Mouse (Mus musculus) cerebellum, adult (tissue): ENCODE measurements around the gene Csdc2.
"Not testable (repeated sequence)": the region's sequence is repeated elsewhere in the genome, so short reads cannot be mapped to it uniquely, and the experiment has no call there.

Experiments
- ATAC-seq: cut with Nextera tagmentation; 2 replicates; pipeline ENCODE4 v1.9.2; 2017; ENCODE audit warnings: mild to moderate bottlenecking, moderate library complexity, mixed read lengths; ENCODE audit not compliant: insufficient number of reproducible peaks, low FRiP score, low TSS enrichment

The Csdc2 gene

GRCm38 (mm10) chr15:81952310-81952709 lies 15.8 kb downstream of the Csdc2 start:
- no peak for ATAC-seq

- no peak for ATAC-seq
Measured at GRCm38 (mm10) chr15:81954151-81954583, 17.6 kb downstream of the Csdc2 start.

GRCm38 (mm10) chr15:81954716-81955115 lies 18.2 kb downstream of the Csdc2 start:
- ATAC-seq: no peak

GRCm38 (mm10) chr15:81955414-81955813 lies 18.9 kb downstream of the Csdc2 start:
- ATAC-seq: no peak

- ATAC-seq: no peak
Measured at GRCm38 (mm10) chr15:81956457-81956856, 19.9 kb downstream of the Csdc2 start.

- ATAC-seq: no peak
Measured at GRCm38 (mm10) chr15:81957598-81957997, 21.0 kb downstream of the Csdc2 start.

GRCm38 (mm10) chr15:81958906-81959305 lies 22.3 kb downstream of the Csdc2 start:
- ATAC-seq: no peak

- ATAC-seq: peak; percentile 90
Measured at GRCm38 (mm10) chr15:81960171-81961077, 23.9 kb downstream of the Csdc2 start, which contains the start of gene Pmm1. TSS of gene Pmm1 (minus strand) at chr15:81960930.

- ATAC-seq: no peak
Measured at GRCm38 (mm10) chr15:81961078-81961451, 24.5 kb downstream of the Csdc2 start.

- no peak for ATAC-seq
Measured at GRCm38 (mm10) chr15:81964262-81964661, 27.7 kb downstream of the Csdc2 start.

GRCm38 (mm10) chr15:81964980-81965545 lies 28.5 kb downstream of the Csdc2 start:
- no peak for ATAC-seq

GRCm38 (mm10) chr15:81966062-81966829 lies 29.7 kb downstream of the Csdc2 start:
- ATAC-seq: no peak

- ATAC-seq: no peak
Measured at GRCm38 (mm10) chr15:81967821-81968220, 31.3 kb downstream of the Csdc2 start.

GRCm38 (mm10) chr15:81968447-81968846 lies 31.9 kb downstream of the Csdc2 start:
- no peak for ATAC-seq

GRCm38 (mm10) chr15:81969173-81969572 lies 32.6 kb downstream of the Csdc2 start:
- no peak for ATAC-seq

- not testable (repeated sequence) for ATAC-seq
Measured at GRCm38 (mm10) chr15:81969635-81970034, 33.1 kb downstream of the Csdc2 start.

GRCm38 (mm10) chr15:81970498-81970897 lies 33.9 kb downstream of the Csdc2 start:
- not testable (repeated sequence) for ATAC-seq

- ATAC-seq: not testable (repeated sequence)
Measured at GRCm38 (mm10) chr15:81975156-81975555, 38.6 kb downstream of the Csdc2 start.

- ATAC-seq: no peak
Measured at GRCm38 (mm10) chr15:81980321-81980720, 43.8 kb downstream of the Csdc2 start, which contains the start of gene 1700029P11Rik. TSS of gene 1700029P11Rik (plus strand) at chr15:81980540.

GRCm38 (mm10) chr15:81982173-81982572 lies 45.6 kb downstream of the Csdc2 start:
- ATAC-seq: no peak
